Mouse (Mus musculus): ENCODE results near the gene Naa30.

- TF ChIP-seq POLR2A (IDR thresholded peaks at IDR 0.05; ENCODE audit: insufficient read depth, low read length) (no peak), CTCF (IDR thresholded peaks at IDR 0.05; ENCODE audit: low read depth, low read length) (no peak)
Measured at GRCm38 (mm10) chr14:49221771-49222170, 49.7 kb downstream of the Naa30 start.

Measured in ES-Bruce4 (cell line).